Comparison of ENCODE assay signal across 10 mouse cellular contexts in the genomic region with DNA sequence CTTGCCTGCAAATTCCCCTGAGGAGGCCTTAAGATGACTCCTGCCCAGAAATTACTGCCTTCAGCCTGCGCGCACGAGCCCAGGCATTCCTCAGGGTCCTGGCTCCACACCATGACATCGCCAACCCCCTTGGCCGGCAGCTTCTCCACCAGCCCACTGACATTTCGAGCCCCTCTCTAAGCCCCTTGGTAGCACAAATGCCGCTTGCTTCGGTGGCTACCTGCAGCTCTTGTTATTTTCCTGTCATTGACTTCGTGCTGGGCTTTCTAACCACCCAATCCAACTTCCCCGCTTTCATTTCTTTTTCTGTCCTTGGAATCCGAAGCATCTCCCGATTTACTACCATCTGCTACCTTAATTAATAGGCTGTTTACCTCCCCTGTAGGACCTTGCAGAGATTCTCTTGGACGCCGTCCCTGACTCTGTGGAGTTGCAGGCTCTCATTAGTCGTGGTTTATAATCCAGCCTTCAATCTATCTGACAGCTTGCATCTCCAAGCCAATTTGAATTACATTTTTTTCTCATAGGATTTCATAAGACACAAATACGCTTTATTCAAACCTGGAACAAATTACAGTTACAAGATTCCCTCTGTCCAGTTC.
A peak's percentile ranks its signal among the peaks of the same experiment; 100 is the strongest.
DNase-seq lines count a peak whose midpoint lies in the region; ATAC-seq lines count a peak whose summit lies in the region.
"Had no signal": no experiment of that assay in that cellular context is flagged by ENCODE, and none has a peak within 500 bp of the region (broad histone marks: within the 10 kb centered on the region; RNA-seq: fewer than 3 reads in every experiment).

No protein-coding gene starts in this region.

- ATAC-seq in hindbrain, embryonic 13.5 days (ENCODE audit: low FRiP score), result no peak
- ATAC-seq in hindbrain, embryonic 11.5 days (ENCODE audit: low FRiP score), result no peak
- peak; percentile 64; the same call in 1 of the 2 replicates for ATAC-seq in hindbrain, embryonic 16.5 days
- ATAC-seq in neural tube, embryonic 11.5 days (ENCODE audit: insufficient read depth, low FRiP score, low TSS enrichment), result no peak
- ATAC-seq: CD4-positive, CD25-positive, alpha-beta regulatory T cell, adult 4 months had no signal

- peak overlapping the region; percentile 37 for H3K4me2 ChIP-seq in hindbrain, embryonic 13.5 days
- no peak overlapping the region; the same call in 1 of the 2 replicates for H3K4me2 ChIP-seq in hindbrain, embryonic 11.5 days (replicated peaks; ENCODE audit: low read depth, low read length)
- H3K4me2 ChIP-seq in hindbrain, embryonic 16.5 days (ENCODE audit: low read length), result peak overlapping the region; percentile 41
- H3K4me2 ChIP-seq in neural tube, embryonic 11.5 days (ENCODE audit: low read depth), result no peak overlapping the region; the same call in 1 of the 2 replicates

- H3K4me1 ChIP-seq in hindbrain, embryonic 13.5 days (replicated peaks), result peaks cover 13% of the 10 kb centered on the region
- H3K4me1 ChIP-seq in hindbrain, embryonic 11.5 days (replicated peaks; ENCODE audit: control insufficient read depth, insufficient read depth, low read length), result no peaks in the 10 kb centered on the region
- peaks cover 9% of the 10 kb centered on the region for H3K4me1 ChIP-seq in hindbrain, embryonic 16.5 days (ENCODE audit: control insufficient read depth, insufficient read depth, low read depth, low read length)
- 0 out of 2 replicates have a peak, but pooled peaks cover 3% of the 10 kb centered on the region for H3K4me1 ChIP-seq in neural tube, embryonic 11.5 days (ENCODE audit: control insufficient read depth, insufficient read depth, low read length)
- H3K4me1 ChIP-seq: megakaryocyte, embryonic 14.5 days had no signal

- no peaks in the 10 kb centered on the region for H3K27me3 ChIP-seq in hindbrain, embryonic 13.5 days
- H3K27me3 ChIP-seq in hindbrain, embryonic 11.5 days (ENCODE audit: control insufficient read depth, insufficient read depth, low read length), result no peaks in the 10 kb centered on the region
- no peaks in the 10 kb centered on the region for H3K27me3 ChIP-seq in hindbrain, embryonic 16.5 days (replicated peaks; ENCODE audit: control insufficient read depth, insufficient read depth, low read length)
- H3K27me3 ChIP-seq in neural tube, embryonic 11.5 days (ENCODE audit: control insufficient read depth, insufficient read depth, low read length), result no peaks in the 10 kb centered on the region
- H3K27me3 ChIP-seq: megakaryocyte, embryonic 14.5 days had no signal

- DNase-seq in hindbrain, embryonic 11.5 days (ENCODE audit: low spot score), result no peak
- DNase-seq in cerebellum, postnatal 36 days, result peak; percentile 6 to 20
- DNase-seq in neural tube, embryonic 11.5 days (ENCODE audit: low spot score), result peak; percentile 18
- no peak for DNase-seq in heart, adult 18-20 months
- no peak for DNase-seq in heart, postnatal 36 days
- DNase-seq in left cerebral cortex, postnatal 36 days (ENCODE audit: low spot score in 2 of 2), result no peak

- H3K9ac ChIP-seq in hindbrain, embryonic 13.5 days, result no peak overlapping the region
- H3K9ac ChIP-seq in hindbrain, embryonic 11.5 days (ENCODE audit: low read depth, low read length), result no peak overlapping the region
- 0 out of 2 replicates have a peak overlapping the region, but pooled peaks have one; percentile 28 for H3K9ac ChIP-seq in hindbrain, embryonic 16.5 days (ENCODE audit: low read depth, low read length)
- no peak overlapping the region for H3K9ac ChIP-seq in neural tube, embryonic 11.5 days (ENCODE audit: low read length)

- no peaks in the 10 kb centered on the region for H3K36me3 ChIP-seq in hindbrain, embryonic 13.5 days
- H3K36me3 ChIP-seq in hindbrain, embryonic 11.5 days (ENCODE audit: control insufficient read depth, insufficient read depth, low read length), result no peaks in the 10 kb centered on the region
- H3K36me3 ChIP-seq in hindbrain, embryonic 16.5 days (ENCODE audit: control insufficient read depth, insufficient read depth, low read length), result no peaks in the 10 kb centered on the region
- H3K36me3 ChIP-seq in neural tube, embryonic 11.5 days (ENCODE audit: control insufficient read depth, insufficient read depth, low read length), result no peaks in the 10 kb centered on the region

- intact Hi-C loops in heart, postnatal 36 days (cut with DNase I), result no loop called here
- intact Hi-C loops in left cerebral cortex, postnatal 36 days (cut with DNase I), result no loop called here

- no peak overlapping the region for H3K4me3 ChIP-seq in hindbrain, embryonic 13.5 days
- H3K4me3 ChIP-seq in hindbrain, embryonic 11.5 days (ENCODE audit: low read depth, low read length), result no peak overlapping the region
- no peak overlapping the region for H3K4me3 ChIP-seq in hindbrain, embryonic 16.5 days (ENCODE audit: low read length)
- H3K4me3 ChIP-seq in neural tube, embryonic 11.5 days (ENCODE audit: low read depth, low read length), result no peak overlapping the region
- H3K4me3 ChIP-seq: megakaryocyte, embryonic 14.5 days had no signal

- 19% methylated on average over 16 of the region's 16 CpGs for WGBS in hindbrain, embryonic 13.5 days
- 38% methylated on average over 16 of the region's 16 CpGs for WGBS in hindbrain, embryonic 11.5 days
- WGBS in hindbrain, embryonic 16.5 days, result 14% methylated on average over 16 of the region's 16 CpGs
- 21% methylated on average over 16 of the region's 16 CpGs for WGBS in neural tube, embryonic 11.5 days

- H3K27ac ChIP-seq in hindbrain, embryonic 13.5 days, result peak overlapping the region; percentile 62
- H3K27ac ChIP-seq in hindbrain, embryonic 11.5 days (ENCODE audit: low read depth, low read length), result no peak overlapping the region
- peak overlapping the region; percentile 41 for H3K27ac ChIP-seq in hindbrain, embryonic 16.5 days (ENCODE audit: low read depth, low read length)
- no peak overlapping the region for H3K27ac ChIP-seq in neural tube, embryonic 11.5 days (ENCODE audit: low read depth, low read length)

- H3K9me3 ChIP-seq in hindbrain, embryonic 13.5 days, result no peaks in the 10 kb centered on the region
- H3K9me3 ChIP-seq in hindbrain, embryonic 11.5 days (ENCODE audit: control insufficient read depth, low read length), result no peaks in the 10 kb centered on the region
- H3K9me3 ChIP-seq in hindbrain, embryonic 16.5 days (ENCODE audit: control insufficient read depth, low read length), result no peaks in the 10 kb centered on the region
- H3K9me3 ChIP-seq in neural tube, embryonic 11.5 days (ENCODE audit: control insufficient read depth, low read length), result no peaks in the 10 kb centered on the region

Comparison
In these comparisons a context has a peak if more than half of its experiments do, and no peak if none do; other contexts are left out.
1. H3K27ac ChIP-seq: peak in hindbrain, embryonic 13.5 days (single experiment) and hindbrain, embryonic 16.5 days (single experiment); none in hindbrain, embryonic 11.5 days (single experiment) and neural tube, embryonic 11.5 days (single experiment).
2. H3K4me2 ChIP-seq: peak in hindbrain, embryonic 13.5 days (single experiment) and hindbrain, embryonic 16.5 days (single experiment); none in hindbrain, embryonic 11.5 days (single experiment) and neural tube, embryonic 11.5 days (single experiment).
3. DNase-seq: peak in cerebellum, postnatal 36 days (2 of 2) and neural tube, embryonic 11.5 days (single experiment); none in hindbrain, embryonic 11.5 days (single experiment), heart, adult 18-20 months (0 of 2), heart, postnatal 36 days (0 of 2) and left cerebral cortex, postnatal 36 days (0 of 2).